14 mouse cellular contexts compared by ENCODE assay signal in the genomic region with DNA sequence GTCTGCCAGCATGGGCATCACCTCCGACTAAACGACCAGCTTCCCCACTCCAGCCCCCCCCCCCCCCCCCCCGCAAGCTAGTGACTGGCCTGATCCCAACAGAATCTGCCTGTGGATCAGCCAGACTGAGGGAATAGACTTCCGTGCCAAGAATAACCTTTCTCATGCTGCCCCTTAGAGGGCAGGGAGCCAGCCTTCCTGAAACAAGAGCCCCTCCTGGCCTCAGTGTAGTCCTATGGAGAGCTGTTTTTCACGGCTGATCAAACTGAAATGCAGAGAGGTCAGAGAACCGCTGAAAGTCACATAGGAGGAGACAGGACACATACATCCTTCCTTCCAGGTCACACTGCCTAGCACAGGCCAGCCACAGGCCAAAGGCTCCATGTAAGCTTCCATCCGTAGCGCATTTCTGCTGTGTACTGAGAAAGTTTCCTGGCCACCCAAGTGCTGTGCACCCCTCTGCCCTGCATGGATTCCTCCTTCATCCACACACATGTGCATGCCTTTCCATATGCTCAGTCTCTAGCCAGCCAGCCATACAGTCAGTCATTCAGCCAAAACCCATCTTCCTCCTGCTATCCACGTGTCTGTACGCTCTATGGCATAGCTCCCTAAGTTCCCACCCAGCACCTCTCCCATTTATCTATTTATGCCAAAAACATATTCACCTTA. TPM values are rescaled to one million over a fixed set of nuclear protein-coding genes. Genes with fewer than 3 reads are reported as not detected.
DNase-seq lines count a peak whose midpoint lies in the region; ATAC-seq lines count a peak whose summit lies in the region.
"Had no signal": no experiment of that assay in that cellular context is flagged by ENCODE, and none has a peak within 500 bp of the region (broad histone marks: within the 10 kb centered on the region; RNA-seq: fewer than 3 reads in every experiment).

No protein-coding gene starts in this region.

- 43% methylated on average over 9 of the region's 10 CpGs for WGBS in heart, embryonic 14.5 days
- WGBS in midbrain, embryonic 10.5 days, result 38% methylated on average over 10 of the region's 10 CpGs
- 30% methylated on average over 10 of the region's 10 CpGs for WGBS in midbrain, embryonic 16.5 days
- WGBS in forebrain, embryonic 15.5 days, result 26% methylated on average over 9 of the region's 10 CpGs
- 29% methylated on average over 9 of the region's 10 CpGs for WGBS in neural tube, embryonic 14.5 days

- H3K27me3 ChIP-seq in heart, embryonic 14.5 days (ENCODE audit: control insufficient read depth, insufficient read depth, low read length), result no peaks in the 10 kb centered on the region
- H3K27me3 ChIP-seq in midbrain, embryonic 10.5 days (ENCODE audit: low read depth, poor library complexity, severe bottlenecking), result peaks cover 81% of the 10 kb centered on the region
- no peaks in the 10 kb centered on the region for H3K27me3 ChIP-seq in midbrain, embryonic 16.5 days (ENCODE audit: control insufficient read depth, insufficient read depth, low read depth, low read length)
- H3K27me3 ChIP-seq in forebrain, embryonic 15.5 days, result no peaks in the 10 kb centered on the region
- no peaks in the 10 kb centered on the region for H3K27me3 ChIP-seq in neural tube, embryonic 14.5 days (ENCODE audit: control insufficient read depth, insufficient read depth, low read length)
- H3K27me3 ChIP-seq: stomach, embryonic 15.5 days had no signal

- intact Hi-C loops in heart, postnatal 25 days (cut with DNase I), result no loop called here

- peaks cover 8 to 14% of the 10 kb centered on the region in 2 experiments for H3K4me1 ChIP-seq in heart, embryonic 14.5 days (ENCODE audit: control insufficient read depth in 2 of 2, insufficient read depth in 2 of 2, low read length in 2 of 2)
- H3K4me1 ChIP-seq in midbrain, embryonic 10.5 days, result peaks cover 82% of the 10 kb centered on the region
- H3K4me1 ChIP-seq in midbrain, embryonic 16.5 days (ENCODE audit: control insufficient read depth, insufficient read depth, low read length), result peaks cover 14% of the 10 kb centered on the region
- peaks cover 15% of the 10 kb centered on the region for H3K4me1 ChIP-seq in forebrain, embryonic 15.5 days
- H3K4me1 ChIP-seq in neural tube, embryonic 14.5 days (ENCODE audit: control insufficient read depth, insufficient read depth, low read length), result 0 out of 2 replicates have a peak, but pooled peaks cover 9% of the 10 kb centered on the region
- H3K4me1 ChIP-seq: stomach, embryonic 15.5 days had no signal

- H3K9me3 ChIP-seq in heart, embryonic 14.5 days (ENCODE audit: control insufficient read depth, low read length), result no peaks in the 10 kb centered on the region
- peaks cover 13% of the 10 kb centered on the region for H3K9me3 ChIP-seq in midbrain, embryonic 10.5 days (replicated peaks)
- no peaks in the 10 kb centered on the region for H3K9me3 ChIP-seq in midbrain, embryonic 16.5 days (replicated peaks; ENCODE audit: control insufficient read depth, low read length, poor library complexity, severe bottlenecking)
- no peaks in the 10 kb centered on the region for H3K9me3 ChIP-seq in forebrain, embryonic 15.5 days
- H3K9me3 ChIP-seq in neural tube, embryonic 14.5 days (ENCODE audit: control insufficient read depth, low read length), result no peaks in the 10 kb centered on the region
- H3K9me3 ChIP-seq: stomach, embryonic 15.5 days had no signal

- DNase-seq in heart, postnatal 25 days (ENCODE audit: low spot score), result no peak
- no peak for DNase-seq in midbrain, embryonic 10.5 days (ENCODE audit: low spot score)
- DNase-seq: adrenal gland, postnatal 25 days; cerebellum, adult 2 months; lung, adult 18-20 months; thymus, postnatal 4 days had no signal

- peak; percentile 77 for ATAC-seq in heart, embryonic 14.5 days (ENCODE audit: insufficient number of reproducible peaks, insufficient read depth, low FRiP score, low read depth)
- no peak for ATAC-seq in midbrain, embryonic 16.5 days
- ATAC-seq in forebrain, embryonic 15.5 days (replicated peaks), result peak; percentile 53; the same call in 1 of the 2 replicates
- ATAC-seq in neural tube, embryonic 14.5 days (ENCODE audit: low read depth), result peak; percentile 44; the same call in 1 of the 2 replicates
- no peak for ATAC-seq in activated CD4-positive, CD25-positive, alpha-beta regulatory T cell, adult 4 months

- no peaks in the 10 kb centered on the region for H3K36me3 ChIP-seq in heart, embryonic 14.5 days (ENCODE audit: control insufficient read depth, insufficient read depth, low read length)
- H3K36me3 ChIP-seq in midbrain, embryonic 10.5 days, result peaks cover 60% of the 10 kb centered on the region
- H3K36me3 ChIP-seq in midbrain, embryonic 16.5 days (ENCODE audit: control insufficient read depth, insufficient read depth, low read length), result 0 out of 2 replicates have a peak, but pooled peaks cover 2% of the 10 kb centered on the region
- no peaks in the 10 kb centered on the region for H3K36me3 ChIP-seq in forebrain, embryonic 15.5 days
- H3K36me3 ChIP-seq in neural tube, embryonic 14.5 days (ENCODE audit: control insufficient read depth, insufficient read depth, low read length), result no peaks in the 10 kb centered on the region
- H3K36me3 ChIP-seq: stomach, embryonic 15.5 days had no signal

- no peak overlapping the region for H3K4me3 ChIP-seq in heart, embryonic 14.5 days (ENCODE audit: control insufficient read depth in 1 of 2, insufficient read depth in 1 of 2, low read depth in 1 of 2, low read length in 2 of 2)
- no peak overlapping the region for H3K4me3 ChIP-seq in midbrain, embryonic 10.5 days
- H3K4me3 ChIP-seq in midbrain, embryonic 16.5 days (ENCODE audit: low read depth, low read length), result no peak overlapping the region
- H3K4me3 ChIP-seq in forebrain, embryonic 15.5 days, result no peak overlapping the region
- no peak overlapping the region for H3K4me3 ChIP-seq in neural tube, embryonic 14.5 days (ENCODE audit: low read depth, low read length)
- H3K4me3 ChIP-seq: stomach, embryonic 15.5 days had no signal

- 0 out of 2 replicates have a peak overlapping the region, but pooled peaks have one; percentile 7 for H3K9ac ChIP-seq in heart, embryonic 14.5 days (ENCODE audit: low read length)
- H3K9ac ChIP-seq in midbrain, embryonic 16.5 days (ENCODE audit: low read depth, low read length), result no peak overlapping the region
- H3K9ac ChIP-seq in forebrain, embryonic 15.5 days (replicated peaks), result no peak overlapping the region
- H3K9ac ChIP-seq in neural tube, embryonic 14.5 days (replicated peaks; ENCODE audit: low read depth, low read length), result no peak overlapping the region
- H3K9ac ChIP-seq: stomach, embryonic 15.5 days had no signal

- H3K4me2 ChIP-seq in heart, embryonic 14.5 days (ENCODE audit: low read length), result no peak overlapping the region
- no peak overlapping the region for H3K4me2 ChIP-seq in midbrain, embryonic 16.5 days (ENCODE audit: low read length)
- no peak overlapping the region for H3K4me2 ChIP-seq in forebrain, embryonic 15.5 days (replicated peaks)
- no peak overlapping the region for H3K4me2 ChIP-seq in neural tube, embryonic 14.5 days (ENCODE audit: low read depth, low read length)
- H3K4me2 ChIP-seq: stomach, embryonic 15.5 days had no signal

- peak overlapping the region; percentile 10 to 67 for H3K27ac ChIP-seq in heart, embryonic 14.5 days (replicated peaks in 1 of 2; ENCODE audit: control insufficient read depth in 1 of 2, insufficient read depth in 1 of 2, low read depth in 2 of 2, low read length in 2 of 2)
- H3K27ac ChIP-seq in midbrain, embryonic 10.5 days (replicated peaks), result 0 out of 2 replicates have a peak overlapping the region, but pooled peaks have one; percentile 46
- no peak overlapping the region for H3K27ac ChIP-seq in midbrain, embryonic 16.5 days (ENCODE audit: low read length)
- H3K27ac ChIP-seq in forebrain, embryonic 15.5 days (replicated peaks), result peak overlapping the region; percentile 35; the same call in 1 of the 2 replicates
- H3K27ac ChIP-seq in neural tube, embryonic 14.5 days (ENCODE audit: low read depth, low read length), result no peak overlapping the region
- H3K27ac ChIP-seq: stomach, embryonic 15.5 days had no signal

RNA-seq across cellular contexts. Expression of a gene that starts 18.2 kb away (rescaled TPM):
- 6.3 and 7.4 TPM in 2 replicates for polyA plus RNA-seq in heart, embryonic 14.5 days (2014; fragmentation: Nextera tagmentation; extraction: Ambion mirVana)
- 1 to 10 TPM; 1.1 to 1.2 TPM for total RNA-seq in heart, postnatal 25 days (2021)
- 64.4 and 74.8 TPM in 2 replicates for polyA plus RNA-seq in midbrain, embryonic 10.5 days (2016; fragmentation: Nextera tagmentation; extraction: Ambion mirVana)
- 8.7 and 12.2 TPM in 2 replicates for polyA plus RNA-seq in midbrain, embryonic 16.5 days (2015; fragmentation: Nextera tagmentation; extraction: Ambion mirVana)
- polyA plus RNA-seq in forebrain, embryonic 15.5 days (2015; fragmentation: Nextera tagmentation; extraction: Ambion mirVana), result 17.9 and 20.9 TPM in 2 replicates
- 9.4 and 14.1 TPM in 2 replicates for polyA plus RNA-seq in neural tube, embryonic 14.5 days (2014; fragmentation: Nextera tagmentation; extraction: Ambion mirVana)
- polyA plus RNA-seq in activated CD4-positive, CD25-positive, alpha-beta regulatory T cell, adult 4 months (2017; shearing (Covaris generic)), result not detected
- total RNA-seq: megakaryocyte progenitor cell, adult 5-6 weeks; neutrophil, adult 5-6 weeks had no signal

Comparison
In these comparisons a context has a peak if more than half of its experiments do, and no peak if none do; other contexts are left out.
1. H3K27ac ChIP-seq: peak in heart, embryonic 14.5 days (2 of 2), midbrain, embryonic 10.5 days (single experiment) and forebrain, embryonic 15.5 days (single experiment); none in midbrain, embryonic 16.5 days (single experiment) and neural tube, embryonic 14.5 days (single experiment).
2. ATAC-seq: peak in heart, embryonic 14.5 days (single experiment), forebrain, embryonic 15.5 days (single experiment) and neural tube, embryonic 14.5 days (single experiment); none in midbrain, embryonic 16.5 days (single experiment) and activated CD4-positive, CD25-positive, alpha-beta regulatory T cell, adult 4 months (single experiment).